Mouse (Mus musculus) stomach, postnatal 0 days (tissue): ENCODE measurements around the gene Ezh2. TPM values are rescaled to one million over a fixed set of nuclear protein-coding genes. Genes with fewer than 3 reads are reported as not detected.
"Not testable (repeated sequence)": the region's sequence is repeated elsewhere in the genome, so short reads cannot be mapped to it uniquely, and the experiment has no call there.

ENCODE experiments used
- ATAC-seq: fragments of 200-750 bp; cut with Nextera tagmentation; 2 replicates; pipeline ENCODE4 v1.8.0; 2017; ENCODE audit not compliant: low FRiP score, low TSS enrichment
- DNase-seq: peaks from one replicate; pipeline ENCODE4 v3.0.0-alpha.2; 2016; ENCODE audit warnings: low spot score
- H3K27ac ChIP-seq: fragments of 300-500 bp; sonication (generic); replicated peaks from 2 replicates; pipeline ENCODE4 v1.5.1; 2014; ENCODE audit warnings: mild to moderate bottlenecking, control low read depth
- H3K27me3 ChIP-seq: fragments of 300-500 bp; sonication (generic); 2 replicates; pipeline ENCODE4 v1.6.1; 2014; ENCODE audit warnings: low read length; ENCODE audit not compliant: control insufficient read depth, insufficient read depth
- H3K36me3 ChIP-seq: fragments of 300-500 bp; sonication (generic); 2 replicates; pipeline ENCODE4 v1.6.1; 2014; ENCODE audit warnings: low read length, mixed read lengths; ENCODE audit not compliant: control insufficient read depth, insufficient read depth
- H3K4me1 ChIP-seq: fragments of 300-500 bp; sonication (generic); replicated peaks from 2 replicates; pipeline ENCODE4 v1.6.1; 2014; ENCODE audit warnings: antibody characterized with exemption; ENCODE audit not compliant: control insufficient read depth, insufficient read depth
- H3K4me2 ChIP-seq: fragments of 300-500 bp; sonication (generic); replicated peaks from 2 replicates; pipeline ENCODE4 v1.6.1; 2014; ENCODE audit warnings: low read depth, mild to moderate bottlenecking, control low read depth, moderate library complexity
- H3K4me3 ChIP-seq: fragments of 300-500 bp; sonication (generic); 2 replicates; pipeline ENCODE4 v1.5.1; 2014; ENCODE audit warnings: low read depth, low read length, control low read depth
- H3K9ac ChIP-seq: fragments of 300-500 bp; sonication (generic); 2 replicates; pipeline ENCODE4 v1.6.1; 2014; ENCODE audit warnings: mild to moderate bottlenecking, low read length, control low read depth, mixed read lengths
- H3K9me3 ChIP-seq: fragments of 300-500 bp; sonication (generic); 2 replicates; pipeline ENCODE4 v1.6.1; 2016; ENCODE audit warnings: low read length; ENCODE audit not compliant: control insufficient read depth
- CTCF ChIP-seq: IDR thresholded peaks from 2 replicates; pipeline ENCODE4 v1.5.1; 2016; ENCODE audit warnings: antibody characterized with exemption, low read depth, mild to moderate bottlenecking, moderate library complexity
- EP300 ChIP-seq: optimal IDR thresholded peaks from 2 replicates; pipeline ENCODE3; 2016; ENCODE audit warnings: antibody characterized with exemption
- WGBS: fragments of 180-500 bp; shearing (Covaris S2); extraction: QIAGEN DNeasy Blood & Tissue Kit; methylation state at CpG from one replicate; pipeline ENCODE4 v1.1.7; 2014; 5-methylcytosine and 5-hydroxymethylcytosine counted together
- polyA plus RNA-seq: library from polyadenylated mRNA; unstranded; fragments of >200 nt; fragmentation: Nextera tagmentation; extraction: Ambion mirVana; gene quantifications from 2 replicates; pipeline ENCODE4 v1.2.1, GENCODE M21; 2015

The Ezh2 gene
- polyA plus RNA-seq, 1 experiment from 2014 or later, result 27.1 TPM

- ATAC-seq (no peak), DNase-seq (no peak)
- Histone ChIP-seq H3K36me3 (no peaks in the 10 kb centered on the region), H3K27me3 (no peaks in the 10 kb centered on the region), H3K27ac (no peak overlapping the region), H3K4me2 (no peak overlapping the region), H3K9me3 (no peaks in the 10 kb centered on the region), H3K4me3 (no peak overlapping the region), H3K4me1 (no peaks in the 10 kb centered on the region), H3K9ac (no peak overlapping the region)
- 22% methylated on average over 3 of the region's 3 CpGs for WGBS
- TF ChIP-seq CTCF (no peak), EP300 (no peak)
Measured at GRCm38 (mm10) chr6:47627978-47628377, 32.8 kb upstream of the Ezh2 start.

GRCm38 (mm10) chr6:47626976-47627375, 31.8 kb upstream of the Ezh2 start:
- H3K9ac ChIP-seq, H3K4me3 ChIP-seq, H3K27ac ChIP-seq, ATAC-seq, H3K4me2 ChIP-seq, H3K36me3 ChIP-seq, H3K9me3 ChIP-seq, DNase-seq, H3K27me3 ChIP-seq, H3K4me1 ChIP-seq: not testable (repeated sequence)
- 91% methylated on average over 3 of the region's 3 CpGs for WGBS

- Histone ChIP-seq H3K4me3 (no peak overlapping the region), H3K27me3 (no peaks in the 10 kb centered on the region), H3K4me2 (no peak overlapping the region), H3K36me3 (no peaks in the 10 kb centered on the region), H3K4me1 (no peaks in the 10 kb centered on the region), H3K9ac (no peak overlapping the region), H3K9me3 (no peaks in the 10 kb centered on the region), H3K27ac (no peak overlapping the region)
- DNase-seq (no peak), ATAC-seq (no peak)
- 50% methylated on average over 2 of the region's 2 CpGs for WGBS
- TF ChIP-seq EP300, result no peak
- TF ChIP-seq CTCF, result no peak
Measured at GRCm38 (mm10) chr6:47621039-47621438, 25.9 kb upstream of the Ezh2 start.

- not testable (repeated sequence) for H3K4me3 ChIP-seq, H3K4me2 ChIP-seq
- 54% methylated on average over 5 of the region's 5 CpGs for WGBS
Measured at GRCm38 (mm10) chr6:47608306-47608705, 13.2 kb upstream of the Ezh2 start.

GRCm38 (mm10) chr6:47601931-47602330, 6.8 kb upstream of the Ezh2 start:
- Histone ChIP-seq H3K9me3 (no peaks in the 10 kb centered on the region), H3K27ac (no peak overlapping the region), H3K36me3 (no peaks in the 10 kb centered on the region), H3K27me3 (no peaks in the 10 kb centered on the region), H3K9ac (no peak overlapping the region), H3K4me2 (no peak overlapping the region), H3K4me1 (no peaks in the 10 kb centered on the region), H3K4me3 (no peak overlapping the region)
- WGBS, result 71% methylated on average over 1 of the region's 1 CpGs
- DNase-seq (no peak), ATAC-seq (no peak)
- TF ChIP-seq EP300, result no peak
- TF ChIP-seq CTCF, result no peak

More at GRCm38 (mm10) chr6:47608306-47608705, 13.2 kb upstream of the Ezh2 start:
- H3K9me3 ChIP-seq, DNase-seq, H3K9ac ChIP-seq, H3K4me1 ChIP-seq, H3K36me3 ChIP-seq, ATAC-seq, H3K27ac ChIP-seq, H3K27me3 ChIP-seq: not testable (repeated sequence)

- Histone ChIP-seq H3K4me1 (no peaks in the 10 kb centered on the region), H3K36me3 (no peaks in the 10 kb centered on the region), H3K4me3 (peak overlapping the region; percentile 92), H3K9ac (peak overlapping the region; percentile 66), H3K9me3 (no peaks in the 10 kb centered on the region), H3K27me3 (no peaks in the 10 kb centered on the region), H3K4me2 (peak overlapping the region; percentile 84), H3K27ac (peak overlapping the region; percentile 99)
- no peak for TF ChIP-seq CTCF
- no peak for TF ChIP-seq EP300
- WGBS, result 1% methylated on average over 6 of the region's 6 CpGs
- DNase-seq, result no peak
- no peak for ATAC-seq
Measured at GRCm38 (mm10) chr6:47595696-47596095, 555 bp upstream of the Ezh2 start.
